Mouse (Mus musculus): ENCODE data around the gene Ptch2.

DNA sequence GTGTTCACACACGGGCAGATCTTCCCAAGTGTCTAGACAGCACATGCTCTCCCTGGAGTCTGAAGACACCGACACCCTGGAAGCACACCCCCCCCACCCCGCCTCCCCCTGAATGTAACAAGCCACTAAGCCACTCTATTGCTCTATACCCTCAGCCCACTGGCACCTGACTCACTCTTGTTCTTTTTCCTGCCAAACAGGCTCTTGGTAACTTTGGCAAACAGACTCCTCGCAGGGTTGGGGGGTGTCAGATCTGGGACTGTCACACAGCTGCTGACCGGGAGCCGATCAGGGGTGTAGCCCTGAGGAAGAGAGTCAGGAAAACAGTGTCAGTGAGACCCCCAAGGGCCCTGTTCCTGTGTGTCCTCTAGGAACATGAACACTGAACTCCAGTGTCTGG, 35.3 kb downstream of the Ptch2 start:
- TF ChIP-seq CTCF (IDR thresholded peaks at IDR 0.05) (no peak), EP300 (IDR thresholded peaks at IDR 0.05) (no peak)
